Mouse (Mus musculus): ENCODE measurements around the gene Gm14214. TPM values are rescaled to one million over a fixed set of nuclear protein-coding genes. Genes with fewer than 3 reads are reported as not detected.

Gene Gm14214
- total RNA-seq, 2 experiments from 2014 or later, result not detected

GRCm38 (mm10) chr2:154731916-154732315 lies 37.9 kb downstream of the Gm14214 start:
- DNase-seq (ENCODE audit: low spot score in 2 of 2), result no peak

- DNase-seq (ENCODE audit: low spot score in 2 of 2), result no peak
Observed at GRCm38 (mm10) chr2:154730841-154731240, 39.0 kb downstream of the Gm14214 start.

GRCm38 (mm10) chr2:154729737-154730136 lies 40.1 kb downstream of the Gm14214 start:
- no peak for DNase-seq (ENCODE audit: low spot score in 2 of 2)

GRCm38 (mm10) chr2:154723473-154723872 lies 46.4 kb downstream of the Gm14214 start:
- DNase-seq (ENCODE audit: low spot score in 2 of 2), result no peak

- no peak for DNase-seq (ENCODE audit: low spot score in 2 of 2)
Observed at GRCm38 (mm10) chr2:154720315-154720714, 49.5 kb downstream of the Gm14214 start.

Other genes with a start within 250 kb of the Gm14214 start
- 1 to 10 TPM in 1 of 2 experiments, under 1 TPM in 1; 0.76 to 1.4 TPM for gene 1700003F12Rik, start 222.9 kb downstream of the Gm14214 start, total RNA-seq (2021)
- under 1 TPM in 1 of 2 experiments, not detected in 1; 0.25 TPM for gene Actl10, start 218.3 kb downstream of the Gm14214 start, total RNA-seq (2021)
- gene Necab3, start 211.1 kb downstream of the Gm14214 start, total RNA-seq (2021), result 1 to 10 TPM; 5.1 to 5.9 TPM
- gene E2f1, start 200.1 kb downstream of the Gm14214 start, total RNA-seq (2021), result 10 to 100 TPM; 20.5 to 23.3 TPM
- gene Pxmp4, start 166.3 kb downstream of the Gm14214 start, total RNA-seq (2021), result 10 to 100 TPM; 29.8 to 34.2 TPM
- gene Zfp341, start 156.7 kb downstream of the Gm14214 start, total RNA-seq (2021), result 1 to 10 TPM; 3.3 to 3.6 TPM
- 1 to 10 TPM in 1 of 2 experiments, under 1 TPM in 1; 0.71 to 1.3 TPM for gene 4930519P11Rik, start 156.6 kb downstream of the Gm14214 start, total RNA-seq (2021)
- gene Chmp4b, start 118.3 kb downstream of the Gm14214 start, total RNA-seq (2021), result 100 to 1,000 TPM; 214 to 228 TPM
- gene Raly, start 21.1 kb upstream of the Gm14214 start, total RNA-seq (2021), result 100 to 1,000 TPM; 216 to 223 TPM
- not detected for gene a, start 21.4 kb upstream of the Gm14214 start, total RNA-seq (2021)
- gene Eif2s2, start 122.9 kb upstream of the Gm14214 start, total RNA-seq (2021), result 100 to 1,000 TPM; 133 to 138 TPM
- gene Gm14226, start 248.2 kb upstream of the Gm14214 start, total RNA-seq (2021), result 10 to 100 TPM; 65.4 to 96.0 TPM

Data from adrenal gland, postnatal 4 days (tissue).